Mouse (Mus musculus): Measurements from ENCODE around the gene Vps45. TPM values are rescaled to one million over a fixed set of nuclear protein-coding genes. Genes with fewer than 3 reads are reported as not detected.

The Vps45 gene
- polyA plus RNA-seq, 1 experiment from 2014 or later, result 20.7 TPM

DNA sequence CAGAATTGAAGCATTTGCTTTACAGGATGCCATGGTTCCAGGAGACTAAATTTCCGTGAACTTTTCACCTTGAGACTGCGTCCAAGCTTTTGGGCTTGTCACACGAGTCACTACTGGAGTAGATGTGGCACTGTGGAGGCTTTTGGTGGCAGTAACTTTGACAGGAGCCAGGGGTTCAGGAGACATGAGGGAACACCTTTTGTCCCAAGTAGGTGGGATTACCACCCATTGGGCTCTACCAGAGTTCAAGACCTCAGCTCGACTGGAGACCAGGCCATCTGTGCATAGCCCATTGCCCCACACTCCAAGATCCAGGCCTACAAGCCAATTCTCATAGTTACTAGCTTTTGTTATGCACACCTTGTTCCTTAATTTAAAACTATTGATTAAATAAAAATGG, 12.0 kb upstream of the Vps45 start:
- no peaks in the 10 kb centered on the region for H3K27me3 ChIP-seq (ENCODE audit: control insufficient read depth, insufficient read depth, low read length)
- 80% methylated on average over 4 of the region's 4 CpGs for WGBS
- H3K27ac ChIP-seq (replicated peaks; ENCODE audit: low read depth, low read length), result no peak overlapping the region
- no peaks in the 10 kb centered on the region for H3K36me3 ChIP-seq (replicated peaks; ENCODE audit: control insufficient read depth, insufficient read depth, low read depth, low read length)
- DNase-seq (ENCODE audit: low spot score), result no peak
- no peak overlapping the region for H3K4me2 ChIP-seq (ENCODE audit: low read depth, low read length)
- H3K4me1 ChIP-seq (ENCODE audit: control insufficient read depth, insufficient read depth, low read length), result no peaks in the 10 kb centered on the region
- H3K9ac ChIP-seq (replicated peaks; ENCODE audit: low read length), result no peak overlapping the region
- H3K9me3 ChIP-seq (replicated peaks; ENCODE audit: control insufficient read depth, low read length), result no peaks in the 10 kb centered on the region
- H3K4me3 ChIP-seq (ENCODE audit: low read depth, low read length), result no peak overlapping the region
- ATAC-seq (replicated peaks; ENCODE audit: insufficient number of reproducible peaks, low FRiP score, low TSS enrichment, low read depth), result no peak

- WGBS, result 62% methylated on average over 1 of the region's 1 CpGs
- no peak overlapping the region for H3K4me3 ChIP-seq (ENCODE audit: low read depth, low read length)
- H3K36me3 ChIP-seq (replicated peaks; ENCODE audit: control insufficient read depth, insufficient read depth, low read depth, low read length), result no peaks in the 10 kb centered on the region
- H3K9me3 ChIP-seq (replicated peaks; ENCODE audit: control insufficient read depth, low read length), result no peaks in the 10 kb centered on the region
- no peaks in the 10 kb centered on the region for H3K4me1 ChIP-seq (ENCODE audit: control insufficient read depth, insufficient read depth, low read length)
- no peak overlapping the region for H3K9ac ChIP-seq (replicated peaks; ENCODE audit: low read length)
- no peak for DNase-seq (ENCODE audit: low spot score)
- no peak for ATAC-seq (replicated peaks; ENCODE audit: insufficient number of reproducible peaks, low FRiP score, low TSS enrichment, low read depth)
- no peak overlapping the region for H3K27ac ChIP-seq (replicated peaks; ENCODE audit: low read depth, low read length)
- no peaks in the 10 kb centered on the region for H3K27me3 ChIP-seq (ENCODE audit: control insufficient read depth, insufficient read depth, low read length)
- no peak overlapping the region for H3K4me2 ChIP-seq (ENCODE audit: low read depth, low read length)
Observed at GRCm38 (mm10) chr3:96069542-96069941, 11.3 kb upstream of the Vps45 start.

- DNase-seq (ENCODE audit: low spot score), result no peak
- no peaks in the 10 kb centered on the region for H3K36me3 ChIP-seq (replicated peaks; ENCODE audit: control insufficient read depth, insufficient read depth, low read depth, low read length)
- no peak overlapping the region for H3K4me2 ChIP-seq (ENCODE audit: low read depth, low read length)
- no peak for ATAC-seq (replicated peaks; ENCODE audit: insufficient number of reproducible peaks, low FRiP score, low TSS enrichment, low read depth)
- H3K4me1 ChIP-seq (ENCODE audit: control insufficient read depth, insufficient read depth, low read length), result no peaks in the 10 kb centered on the region
- no peak overlapping the region for H3K4me3 ChIP-seq (ENCODE audit: low read depth, low read length)
- H3K27me3 ChIP-seq (ENCODE audit: control insufficient read depth, insufficient read depth, low read length), result no peaks in the 10 kb centered on the region
- H3K27ac ChIP-seq (replicated peaks; ENCODE audit: low read depth, low read length), result no peak overlapping the region
- over 99% methylated on average over 6 of the region's 6 CpGs for WGBS
- H3K9me3 ChIP-seq (replicated peaks; ENCODE audit: control insufficient read depth, low read length), result no peaks in the 10 kb centered on the region
- no peak overlapping the region for H3K9ac ChIP-seq (replicated peaks; ENCODE audit: low read length)
Observed at GRCm38 (mm10) chr3:96069046-96069445, 10.8 kb upstream of the Vps45 start.

GRCm38 (mm10) chr3:96066741-96067140, 8.5 kb upstream of the Vps45 start:
- Histone ChIP-seq H3K27me3 (ENCODE audit: control insufficient read depth, insufficient read depth, low read length) (no peaks in the 10 kb centered on the region), H3K9ac (replicated peaks; ENCODE audit: low read length) (no peak overlapping the region), H3K4me3 (ENCODE audit: low read depth, low read length) (no peak overlapping the region), H3K4me2 (ENCODE audit: low read depth, low read length) (no peak overlapping the region), H3K27ac (replicated peaks; ENCODE audit: low read depth, low read length) (no peak overlapping the region), H3K9me3 (replicated peaks; ENCODE audit: control insufficient read depth, low read length) (no peaks in the 10 kb centered on the region), H3K36me3 (replicated peaks; ENCODE audit: control insufficient read depth, insufficient read depth, low read depth, low read length) (no peaks in the 10 kb centered on the region), H3K4me1 (ENCODE audit: control insufficient read depth, insufficient read depth, low read length) (no peaks in the 10 kb centered on the region)
- no peak for ATAC-seq (replicated peaks; ENCODE audit: insufficient number of reproducible peaks, low FRiP score, low TSS enrichment, low read depth)
- 92% methylated on average over 5 of the region's 5 CpGs for WGBS
- DNase-seq (ENCODE audit: low spot score), result no peak

DNA sequence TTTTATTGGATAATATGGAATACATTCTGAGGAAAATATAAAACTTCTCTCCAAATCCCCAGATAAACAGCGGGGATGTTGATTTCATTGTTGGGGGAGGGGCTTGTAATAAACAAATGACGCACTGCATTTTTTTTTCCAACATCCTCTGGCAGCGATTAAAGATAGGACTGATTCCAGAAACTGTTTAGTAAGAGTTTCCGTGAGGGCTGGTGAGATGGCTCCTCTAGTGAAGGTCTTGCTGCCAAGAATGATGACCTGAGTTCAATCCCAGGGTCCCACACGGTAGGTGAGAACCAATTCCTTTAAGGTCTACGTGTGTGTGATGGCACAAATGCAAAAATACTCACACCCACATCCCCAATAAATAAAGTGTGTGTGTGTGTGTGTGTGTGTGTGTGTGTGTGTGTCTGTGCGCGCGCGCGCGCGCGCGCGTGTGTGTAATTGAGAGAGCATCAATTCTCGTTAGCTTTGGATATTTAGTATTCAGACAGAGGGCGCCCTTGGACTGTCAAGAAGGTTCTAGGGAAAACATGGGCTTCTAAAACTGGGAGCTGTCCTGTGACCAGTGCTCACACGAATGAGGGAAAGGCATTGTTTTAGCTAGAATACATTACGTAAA, 7.6 kb upstream of the Vps45 start:
- H3K9me3 ChIP-seq (replicated peaks; ENCODE audit: control insufficient read depth, low read length), result no peaks in the 10 kb centered on the region
- H3K36me3 ChIP-seq (replicated peaks; ENCODE audit: control insufficient read depth, insufficient read depth, low read depth, low read length), result no peaks in the 10 kb centered on the region
- no peak overlapping the region for H3K9ac ChIP-seq (replicated peaks; ENCODE audit: low read length)
- no peak overlapping the region for H3K4me3 ChIP-seq (ENCODE audit: low read depth, low read length)
- H3K4me2 ChIP-seq (ENCODE audit: low read depth, low read length), result no peak overlapping the region
- 34% methylated on average over 20 of the region's 20 CpGs for WGBS
- no peaks in the 10 kb centered on the region for H3K4me1 ChIP-seq (ENCODE audit: control insufficient read depth, insufficient read depth, low read length)
- no peak overlapping the region for H3K27ac ChIP-seq (replicated peaks; ENCODE audit: low read depth, low read length)
- H3K27me3 ChIP-seq (ENCODE audit: control insufficient read depth, insufficient read depth, low read length), result no peaks in the 10 kb centered on the region
- DNase-seq (ENCODE audit: low spot score) (peak; percentile 82), ATAC-seq (replicated peaks; ENCODE audit: insufficient number of reproducible peaks, low FRiP score, low TSS enrichment, low read depth) (no peak)

DNA sequence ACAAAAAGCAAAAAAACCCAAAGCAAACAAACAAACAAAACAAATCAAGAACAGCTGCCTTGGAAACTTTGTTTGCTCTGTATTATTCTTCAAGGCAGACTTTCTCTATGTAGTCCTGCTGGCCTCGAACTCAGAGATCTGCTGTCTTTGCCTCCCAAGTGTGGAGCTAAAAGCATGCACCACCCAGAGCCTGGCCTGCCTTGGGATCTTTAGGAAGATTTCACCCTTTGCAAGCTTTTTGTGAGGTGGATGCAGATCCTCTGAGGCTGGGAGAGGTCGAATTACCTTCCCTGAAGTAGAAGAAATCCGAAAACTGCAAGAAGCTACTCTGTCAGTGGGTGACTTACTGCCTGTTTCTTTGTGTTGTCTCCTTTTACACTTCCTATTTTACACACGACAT, 6.9 kb upstream of the Vps45 start:
- 36% methylated on average over 4 of the region's 4 CpGs for WGBS

GRCm38 (mm10) chr3:96064217-96064616, 6.0 kb upstream of the Vps45 start:
- ATAC-seq (replicated peaks; ENCODE audit: insufficient number of reproducible peaks, low FRiP score, low TSS enrichment, low read depth), result no peak

More for the DNA sequence above, 6.9 kb upstream of the Vps45 start:
- H3K27me3 ChIP-seq (ENCODE audit: control insufficient read depth, insufficient read depth, low read length), result no peaks in the 10 kb centered on the region
- H3K9me3 ChIP-seq (replicated peaks; ENCODE audit: control insufficient read depth, low read length), result no peaks in the 10 kb centered on the region
- no peak overlapping the region for H3K4me3 ChIP-seq (ENCODE audit: low read depth, low read length)
- H3K9ac ChIP-seq (replicated peaks; ENCODE audit: low read length), result no peak overlapping the region
- peak; percentile 43 for DNase-seq (ENCODE audit: low spot score)
- H3K4me1 ChIP-seq (ENCODE audit: control insufficient read depth, insufficient read depth, low read length), result no peaks in the 10 kb centered on the region
- H3K4me2 ChIP-seq (ENCODE audit: low read depth, low read length), result no peak overlapping the region
- no peak for ATAC-seq (replicated peaks; ENCODE audit: insufficient number of reproducible peaks, low FRiP score, low TSS enrichment, low read depth)
- no peaks in the 10 kb centered on the region for H3K36me3 ChIP-seq (replicated peaks; ENCODE audit: control insufficient read depth, insufficient read depth, low read depth, low read length)
- no peak overlapping the region for H3K27ac ChIP-seq (replicated peaks; ENCODE audit: low read depth, low read length)

GRCm38 (mm10) chr3:96063299-96063698, 5.0 kb upstream of the Vps45 start:
- no peaks in the 10 kb centered on the region for H3K27me3 ChIP-seq (ENCODE audit: control insufficient read depth, insufficient read depth, low read length)
- DNase-seq (ENCODE audit: low spot score), result no peak
- H3K4me1 ChIP-seq (ENCODE audit: control insufficient read depth, insufficient read depth, low read length), result no peaks in the 10 kb centered on the region
- H3K4me2 ChIP-seq (ENCODE audit: low read depth, low read length), result no peak overlapping the region
- H3K4me3 ChIP-seq (ENCODE audit: low read depth, low read length), result no peak overlapping the region
- H3K27ac ChIP-seq (replicated peaks; ENCODE audit: low read depth, low read length), result no peak overlapping the region
- 74% methylated on average over 2 of the region's 2 CpGs for WGBS
- no peak for ATAC-seq (replicated peaks; ENCODE audit: insufficient number of reproducible peaks, low FRiP score, low TSS enrichment, low read depth)
- no peaks in the 10 kb centered on the region for H3K36me3 ChIP-seq (replicated peaks; ENCODE audit: control insufficient read depth, insufficient read depth, low read depth, low read length)
- H3K9me3 ChIP-seq (replicated peaks; ENCODE audit: control insufficient read depth, low read length), result no peaks in the 10 kb centered on the region
- H3K9ac ChIP-seq (replicated peaks; ENCODE audit: low read length), result no peak overlapping the region

More at GRCm38 (mm10) chr3:96064217-96064616, 6.0 kb upstream of the Vps45 start:
- DNase-seq (ENCODE audit: low spot score), result no peak
- no peaks in the 10 kb centered on the region for H3K9me3 ChIP-seq (replicated peaks; ENCODE audit: control insufficient read depth, low read length)
- H3K4me2 ChIP-seq (ENCODE audit: low read depth, low read length), result no peak overlapping the region
- 85% methylated on average over 3 of the region's 3 CpGs for WGBS
- H3K4me1 ChIP-seq (ENCODE audit: control insufficient read depth, insufficient read depth, low read length), result no peaks in the 10 kb centered on the region
- no peak overlapping the region for H3K27ac ChIP-seq (replicated peaks; ENCODE audit: low read depth, low read length)
- no peaks in the 10 kb centered on the region for H3K36me3 ChIP-seq (replicated peaks; ENCODE audit: control insufficient read depth, insufficient read depth, low read depth, low read length)
- H3K27me3 ChIP-seq (ENCODE audit: control insufficient read depth, insufficient read depth, low read length), result no peaks in the 10 kb centered on the region
- H3K9ac ChIP-seq (replicated peaks; ENCODE audit: low read length), result no peak overlapping the region
- no peak overlapping the region for H3K4me3 ChIP-seq (ENCODE audit: low read depth, low read length)
